Mouse (Mus musculus): ENCODE measurements at regions not wholly inside any gene's neighbourhood (a gene's known extent, or its start where the extent isn't known, plus 50 kb on each side); places are given as distances from the start of the nearest gene placed in this dataset.
A peak's percentile ranks its signal among the peaks of the same experiment; 100 is the strongest.

GRCm38 (mm10) chr3:81279266-81279665, 243.1 kb downstream of the Pdgfc start:
- DNase-seq: no peak

- no peak for DNase-seq
Measured at GRCm38 (mm10) chr3:81289762-81290161, 253.5 kb downstream of the Pdgfc start.

- DNase-seq: no peak
Measured at GRCm38 (mm10) chr3:81292404-81292803, 256.2 kb downstream of the Pdgfc start.

GRCm38 (mm10) chr3:81293186-81293819, 257.1 kb downstream of the Pdgfc start:
- DNase-seq: no peak

- DNase-seq: no peak
Measured at GRCm38 (mm10) chr3:81304017-81304791, 268.0 kb downstream of the Pdgfc start.

- no peak for DNase-seq
Measured at GRCm38 (mm10) chr3:81305412-81306165, 269.4 kb downstream of the Pdgfc start.

GRCm38 (mm10) chr3:81326866-81327265, 290.6 kb downstream of the Pdgfc start:
- no peak for DNase-seq

- DNase-seq: no peak
Measured at GRCm38 (mm10) chr3:81351739-81352138, 315.5 kb downstream of the Pdgfc start.

- DNase-seq: no peak
Measured at GRCm38 (mm10) chr3:81367918-81368317, 331.7 kb downstream of the Pdgfc start.

- DNase-seq: no peak
Measured at GRCm38 (mm10) chr3:81368642-81369041, 332.4 kb downstream of the Pdgfc start.

- DNase-seq: no peak
Measured at GRCm38 (mm10) chr3:81369742-81370141, 333.5 kb downstream of the Pdgfc start.

- no peak for DNase-seq
Measured at GRCm38 (mm10) chr3:81375990-81376389, 339.8 kb downstream of the Pdgfc start.

- no peak for DNase-seq
Measured at GRCm38 (mm10) chr3:81377466-81377865, 341.2 kb downstream of the Pdgfc start.

- no peak for DNase-seq
Measured at GRCm38 (mm10) chr3:81379362-81379761, 343.1 kb downstream of the Pdgfc start.

- DNase-seq: no peak
Measured at GRCm38 (mm10) chr3:81386931-81387330, 350.7 kb downstream of the Pdgfc start.

- DNase-seq: no peak
Measured at GRCm38 (mm10) chr3:81387634-81388033, 351.4 kb downstream of the Pdgfc start.

- DNase-seq: no peak
Measured at GRCm38 (mm10) chr3:81397212-81397611, 361.0 kb downstream of the Pdgfc start.

- no peak for DNase-seq
Measured at GRCm38 (mm10) chr3:81401028-81401427, 364.8 kb downstream of the Pdgfc start.

GRCm38 (mm10) chr3:81408914-81409313, 372.7 kb downstream of the Pdgfc start:
- DNase-seq: no peak

GRCm38 (mm10) chr3:81421875-81422274, 385.7 kb downstream of the Pdgfc start:
- DNase-seq: no peak

- peak; percentile 33 for DNase-seq
Measured at GRCm38 (mm10) chr3:81426765-81427164, 390.5 kb downstream of the Pdgfc start.

All from adrenal gland, postnatal 10 days (tissue).